Mouse (Mus musculus): Measurements from ENCODE around the gene S100a8. TPM values are rescaled to one million over a fixed set of nuclear protein-coding genes. Genes with fewer than 3 reads are reported as not detected.
A peak's percentile ranks its signal among the peaks of the same experiment; 100 is the strongest.

Gene S100a8
- total and polyA plus RNA-seq, 2 experiments from 2014 or later, result 6.7 TPM; not detected in 1

GRCm38 (mm10) chr3:90647291-90647690 lies 21.5 kb upstream of the S100a8 start:
- 88% methylated on average over 1 of the region's 1 CpGs for WGBS
- no peak for ATAC-seq

GRCm38 (mm10) chr3:90648981-90649380 lies 19.8 kb upstream of the S100a8 start:
- no peaks in the 10 kb centered on the region for H3K9me3 ChIP-seq (ENCODE audit: low read length)
- no peak for DNase-seq (ENCODE audit: low spot score)
- H3K9ac ChIP-seq (replicated peaks; ENCODE audit: low read length), result no peak overlapping the region
- H3K27me3 ChIP-seq (ENCODE audit: insufficient read depth, low read length), result no peaks in the 10 kb centered on the region
- H3K4me1 ChIP-seq (ENCODE audit: insufficient read depth, low read length), result no peaks in the 10 kb centered on the region
- ATAC-seq, result no peak
- H3K27ac ChIP-seq, result no peak overlapping the region
- no peak overlapping the region for H3K4me3 ChIP-seq (ENCODE audit: low read length)
- H3K36me3 ChIP-seq (ENCODE audit: insufficient read depth, low read length), result no peaks in the 10 kb centered on the region
- no peak for TF ChIP-seq CTCF (IDR thresholded peaks at IDR 0.05; ENCODE audit: low read depth)
- no peak overlapping the region for H3K4me2 ChIP-seq (ENCODE audit: low read depth, low read length)

More at GRCm38 (mm10) chr3:90647291-90647690, 21.5 kb upstream of the S100a8 start:
- no peak for TF ChIP-seq CTCF (IDR thresholded peaks at IDR 0.05; ENCODE audit: low read depth)
- Histone ChIP-seq H3K4me2 (ENCODE audit: low read depth, low read length) (no peak overlapping the region), H3K27me3 (ENCODE audit: insufficient read depth, low read length) (no peaks in the 10 kb centered on the region), H3K4me3 (ENCODE audit: low read length) (no peak overlapping the region), H3K4me1 (ENCODE audit: insufficient read depth, low read length) (no peaks in the 10 kb centered on the region), H3K27ac (no peak overlapping the region), H3K9ac (replicated peaks; ENCODE audit: low read length) (no peak overlapping the region), H3K9me3 (ENCODE audit: low read length) (no peaks in the 10 kb centered on the region), H3K36me3 (ENCODE audit: insufficient read depth, low read length) (no peaks in the 10 kb centered on the region)
- no peak for DNase-seq (ENCODE audit: low spot score)

- H3K4me2 ChIP-seq (ENCODE audit: low read depth, low read length), result no peak overlapping the region
- DNase-seq (ENCODE audit: low spot score) (no peak), ATAC-seq (no peak)
- H3K9ac ChIP-seq (replicated peaks; ENCODE audit: low read length), result no peak overlapping the region
- no peaks in the 10 kb centered on the region for H3K9me3 ChIP-seq (ENCODE audit: low read length)
- TF ChIP-seq CTCF (IDR thresholded peaks at IDR 0.05; ENCODE audit: low read depth), result no peak
- 96% methylated on average over 2 of the region's 2 CpGs for WGBS
- no peaks in the 10 kb centered on the region for H3K27me3 ChIP-seq (ENCODE audit: insufficient read depth, low read length)
- H3K4me1 ChIP-seq (ENCODE audit: insufficient read depth, low read length), result no peaks in the 10 kb centered on the region
- H3K36me3 ChIP-seq (ENCODE audit: insufficient read depth, low read length), result no peaks in the 10 kb centered on the region
- no peak overlapping the region for H3K4me3 ChIP-seq (ENCODE audit: low read length)
- no peak overlapping the region for H3K27ac ChIP-seq
These were observed 18.9 kb upstream of the S100a8 start for GRCm38 (mm10) chr3:90649832-90650231.

GRCm38 (mm10) chr3:90652878-90653508 lies 15.8 kb upstream of the S100a8 start:
- WGBS, result 34% methylated on average over 5 of the region's 5 CpGs
- Histone ChIP-seq H3K9ac (replicated peaks; ENCODE audit: low read length) (no peak overlapping the region), H3K4me2 (ENCODE audit: low read depth, low read length) (no peak overlapping the region), H3K9me3 (ENCODE audit: low read length) (no peaks in the 10 kb centered on the region), H3K36me3 (ENCODE audit: insufficient read depth, low read length) (no peaks in the 10 kb centered on the region), H3K27me3 (ENCODE audit: insufficient read depth, low read length) (no peaks in the 10 kb centered on the region), H3K4me1 (ENCODE audit: insufficient read depth, low read length) (no peaks in the 10 kb centered on the region), H3K27ac (no peak overlapping the region), H3K4me3 (ENCODE audit: low read length) (no peak overlapping the region)
- ATAC-seq, result peak; percentile 89
- DNase-seq (ENCODE audit: low spot score), result peak; percentile 91
- peak; percentile 87 for TF ChIP-seq CTCF (IDR thresholded peaks at IDR 0.05; ENCODE audit: low read depth)

- H3K4me2 ChIP-seq (ENCODE audit: low read depth, low read length), result no peak within 1 kb of the TSS
- no peak within 1 kb of the TSS for H3K4me3 ChIP-seq (ENCODE audit: low read length)
- no peak within 1 kb of the TSS for H3K27ac ChIP-seq
- no peaks in the 10 kb centered on the region for H3K4me1 ChIP-seq (ENCODE audit: insufficient read depth, low read length)
- no peaks in the 10 kb centered on the region for H3K9me3 ChIP-seq (ENCODE audit: low read length)
- DNase-seq (ENCODE audit: low spot score) (no peak), ATAC-seq (no peak)
- H3K36me3 ChIP-seq (ENCODE audit: insufficient read depth, low read length), result no peaks in the 10 kb centered on the region
- no peak within 1 kb of the TSS for H3K9ac ChIP-seq (replicated peaks; ENCODE audit: low read length)
- H3K27me3 ChIP-seq (ENCODE audit: insufficient read depth, low read length), result no peaks in the 10 kb centered on the region
- TF ChIP-seq CTCF (IDR thresholded peaks at IDR 0.05; ENCODE audit: low read depth), result no peak
These were observed 15.1 kb upstream of the S100a8 start, which contains the start of gene S100a7a for GRCm38 (mm10) chr3:90653717-90654116. Gene S100a7a (plus strand): TSS chr3:90654017.

- Histone ChIP-seq H3K4me1 (ENCODE audit: insufficient read depth, low read length) (no peaks in the 10 kb centered on the region), H3K9me3 (ENCODE audit: low read length) (no peaks in the 10 kb centered on the region), H3K27me3 (ENCODE audit: insufficient read depth, low read length) (no peaks in the 10 kb centered on the region), H3K9ac (replicated peaks; ENCODE audit: low read length) (no peak overlapping the region), H3K27ac (no peak overlapping the region), H3K36me3 (ENCODE audit: insufficient read depth, low read length) (no peaks in the 10 kb centered on the region), H3K4me3 (ENCODE audit: low read length) (no peak overlapping the region), H3K4me2 (ENCODE audit: low read depth, low read length) (no peak overlapping the region)
- WGBS, result 84% methylated on average over 4 of the region's 4 CpGs
- ATAC-seq (no peak), DNase-seq (ENCODE audit: low spot score) (no peak)
- TF ChIP-seq CTCF (IDR thresholded peaks at IDR 0.05; ENCODE audit: low read depth), result peak; percentile 42
These were observed 11.4 kb upstream of the S100a8 start for GRCm38 (mm10) chr3:90657405-90657804.

- H3K9ac ChIP-seq (replicated peaks; ENCODE audit: low read length), result no peak overlapping the region
- H3K27ac ChIP-seq, result no peak overlapping the region
- no peak for DNase-seq (ENCODE audit: low spot score)
- H3K4me3 ChIP-seq (ENCODE audit: low read length), result no peak overlapping the region
- no peaks in the 10 kb centered on the region for H3K9me3 ChIP-seq (ENCODE audit: low read length)
- no peaks in the 10 kb centered on the region for H3K27me3 ChIP-seq (ENCODE audit: insufficient read depth, low read length)
- no peak for ATAC-seq
- TF ChIP-seq CTCF (IDR thresholded peaks at IDR 0.05; ENCODE audit: low read depth), result no peak
- no peaks in the 10 kb centered on the region for H3K36me3 ChIP-seq (ENCODE audit: insufficient read depth, low read length)
- H3K4me2 ChIP-seq (ENCODE audit: low read depth, low read length), result no peak overlapping the region
- no peaks in the 10 kb centered on the region for H3K4me1 ChIP-seq (ENCODE audit: insufficient read depth, low read length)
These were observed 9.3 kb upstream of the S100a8 start for GRCm38 (mm10) chr3:90659364-90660044.
